Comparison of ENCODE assay signal across 18 mouse cellular contexts in genomic region chr11:40434002-40434401, GRCm38 (mm10).
A peak's percentile ranks its signal among the peaks of the same experiment; 100 is the strongest.
DNase-seq lines count a peak whose midpoint lies in the region; ATAC-seq and TF ChIP-seq lines count a peak whose summit lies in the region.
"Had no signal": no experiment of that assay in that cellular context is flagged by ENCODE, and none has a peak within 500 bp of the region (broad histone marks: within the 10 kb centered on the region; RNA-seq: fewer than 3 reads in every experiment).

No protein-coding gene starts in this region.

- H3K27me3 ChIP-seq in forebrain, embryonic 12.5 days: peaks cover 16% of the 10 kb centered on the region; the same call in 1 of the 2 replicates
- peaks cover 20% of the 10 kb centered on the region; the same call in 1 of the 2 replicates for H3K27me3 ChIP-seq in forebrain, embryonic 15.5 days
- H3K27me3 ChIP-seq in forebrain, embryonic 13.5 days: peaks cover 36% of the 10 kb centered on the region
- peaks cover 14% of the 10 kb centered on the region for H3K27me3 ChIP-seq in forebrain, embryonic 16.5 days (replicated peaks; ENCODE audit: control insufficient read depth, insufficient read depth, low read length)
- no peaks in the 10 kb centered on the region for H3K27me3 ChIP-seq in intestine, embryonic 15.5 days (replicated peaks)
- H3K27me3 ChIP-seq: embryonic facial prominence, embryonic 12.5 days had no signal

- peak; percentile 67 for DNase-seq in brain, embryonic 14.5 days (ENCODE audit: low read depth)
- DNase-seq in layer of hippocampus, adult 11-12 months (ENCODE audit: low spot score): no peak
- DNase-seq in left cerebral cortex, postnatal 36 days (ENCODE audit: low spot score in 2 of 2): no peak
- DNase-seq: adrenal gland, adult 2 months; adrenal gland, postnatal 10 days; adrenal gland, postnatal 25 days; cerebellum, adult 11-12 months; cerebellum, adult 2 months; cerebellum, adult 9-10 months; cerebellum, postnatal 10 days; cerebellum, postnatal 25 days had no signal

- no peak overlapping the region for H3K4me3 ChIP-seq in forebrain, embryonic 12.5 days (replicated peaks)
- no peak overlapping the region for H3K4me3 ChIP-seq in forebrain, embryonic 15.5 days
- H3K4me3 ChIP-seq in forebrain, embryonic 13.5 days: no peak overlapping the region
- H3K4me3 ChIP-seq in forebrain, embryonic 16.5 days (replicated peaks; ENCODE audit: low read length): no peak overlapping the region
- H3K4me3 ChIP-seq in intestine, embryonic 15.5 days (replicated peaks): no peak overlapping the region
- H3K4me3 ChIP-seq: embryonic facial prominence, embryonic 10.5 days; embryonic facial prominence, embryonic 12.5 days had no signal

- no peak overlapping the region for H3K27ac ChIP-seq in forebrain, embryonic 12.5 days
- H3K27ac ChIP-seq in forebrain, embryonic 15.5 days (replicated peaks): no peak overlapping the region
- H3K27ac ChIP-seq in forebrain, embryonic 13.5 days: no peak overlapping the region
- H3K27ac ChIP-seq in forebrain, embryonic 16.5 days (ENCODE audit: low read length): no peak overlapping the region
- no peak overlapping the region for H3K27ac ChIP-seq in intestine, embryonic 15.5 days
- H3K27ac ChIP-seq: embryonic facial prominence, embryonic 10.5 days; embryonic facial prominence, embryonic 12.5 days had no signal

- TF ChIP-seq CTCF in brain, embryonic 14.5 days (IDR thresholded peaks at IDR 0.05; ENCODE audit: borderline replicate concordance, extremely low read depth, insufficient read depth, insufficient read length): no peak

- no peak for TF ChIP-seq POLR2A in brain, embryonic 14.5 days (IDR thresholded peaks at IDR 0.05; ENCODE audit: borderline replicate concordance, extremely low read depth, insufficient read depth, insufficient read length, poor library complexity, severe bottlenecking)

- no peaks in the 10 kb centered on the region for H3K9me3 ChIP-seq in forebrain, embryonic 12.5 days
- H3K9me3 ChIP-seq in forebrain, embryonic 15.5 days: no peaks in the 10 kb centered on the region
- no peaks in the 10 kb centered on the region for H3K9me3 ChIP-seq in forebrain, embryonic 13.5 days (replicated peaks)
- H3K9me3 ChIP-seq in forebrain, embryonic 16.5 days (ENCODE audit: control insufficient read depth, low read length): no peaks in the 10 kb centered on the region
- H3K9me3 ChIP-seq in intestine, embryonic 15.5 days: no peaks in the 10 kb centered on the region
- H3K9me3 ChIP-seq: embryonic facial prominence, embryonic 10.5 days; embryonic facial prominence, embryonic 12.5 days had no signal

- H3K4me1 ChIP-seq in forebrain, embryonic 12.5 days: 0 out of 2 replicates have a peak, but pooled peaks cover 3% of the 10 kb centered on the region
- H3K4me1 ChIP-seq in forebrain, embryonic 15.5 days: 0 out of 2 replicates have a peak, but pooled peaks cover 3% of the 10 kb centered on the region
- no peaks in the 10 kb centered on the region for H3K4me1 ChIP-seq in forebrain, embryonic 13.5 days
- H3K4me1 ChIP-seq in forebrain, embryonic 16.5 days (replicated peaks; ENCODE audit: control insufficient read depth, insufficient read depth, low read length): no peaks in the 10 kb centered on the region
- H3K4me1 ChIP-seq in intestine, embryonic 15.5 days (replicated peaks): no peaks in the 10 kb centered on the region
- H3K4me1 ChIP-seq: embryonic facial prominence, embryonic 10.5 days; embryonic facial prominence, embryonic 12.5 days had no signal

- no peaks in the 10 kb centered on the region for H3K36me3 ChIP-seq in forebrain, embryonic 12.5 days (replicated peaks)
- H3K36me3 ChIP-seq in forebrain, embryonic 15.5 days: no peaks in the 10 kb centered on the region
- no peaks in the 10 kb centered on the region for H3K36me3 ChIP-seq in forebrain, embryonic 13.5 days (ENCODE audit: poor library complexity, severe bottlenecking)
- H3K36me3 ChIP-seq in forebrain, embryonic 16.5 days (ENCODE audit: control insufficient read depth, insufficient read depth): no peaks in the 10 kb centered on the region
- no peaks in the 10 kb centered on the region for H3K36me3 ChIP-seq in intestine, embryonic 15.5 days
- H3K36me3 ChIP-seq: embryonic facial prominence, embryonic 10.5 days; embryonic facial prominence, embryonic 12.5 days had no signal

- no peak overlapping the region for H3K9ac ChIP-seq in forebrain, embryonic 12.5 days
- H3K9ac ChIP-seq in forebrain, embryonic 15.5 days (replicated peaks): no peak overlapping the region
- H3K9ac ChIP-seq in forebrain, embryonic 13.5 days: no peak overlapping the region
- no peak overlapping the region for H3K9ac ChIP-seq in forebrain, embryonic 16.5 days (replicated peaks; ENCODE audit: low read depth, low read length)
- H3K9ac ChIP-seq in intestine, embryonic 15.5 days: no peak overlapping the region
- H3K9ac ChIP-seq: embryonic facial prominence, embryonic 12.5 days had no signal

- 26% methylated on average over 1 of the region's 1 CpGs for WGBS in forebrain, embryonic 12.5 days
- 15% methylated on average over 1 of the region's 1 CpGs for WGBS in forebrain, embryonic 15.5 days
- WGBS in forebrain, embryonic 13.5 days: 24% methylated on average over 1 of the region's 1 CpGs
- 10% methylated on average over 1 of the region's 1 CpGs for WGBS in forebrain, embryonic 16.5 days
- WGBS in intestine, embryonic 15.5 days: 84% methylated on average over 1 of the region's 1 CpGs

- ATAC-seq in forebrain, embryonic 12.5 days (ENCODE audit: low FRiP score): 0 out of 2 replicates have a peak, but pooled peaks have one; percentile 20
- ATAC-seq in forebrain, embryonic 15.5 days (replicated peaks): no peak
- peak; percentile 62; the same call in 1 of the 2 replicates for ATAC-seq in forebrain, embryonic 13.5 days
- ATAC-seq in forebrain, embryonic 16.5 days: peak; percentile 47
- ATAC-seq in intestine, embryonic 15.5 days: no peak

- no peak overlapping the region for H3K4me2 ChIP-seq in forebrain, embryonic 12.5 days
- H3K4me2 ChIP-seq in forebrain, embryonic 15.5 days (replicated peaks): no peak overlapping the region
- no peak overlapping the region for H3K4me2 ChIP-seq in forebrain, embryonic 13.5 days
- no peak overlapping the region for H3K4me2 ChIP-seq in forebrain, embryonic 16.5 days (ENCODE audit: low read length)
- H3K4me2 ChIP-seq in intestine, embryonic 15.5 days (replicated peaks): no peak overlapping the region
- H3K4me2 ChIP-seq: embryonic facial prominence, embryonic 12.5 days had no signal

- intact Hi-C loops in left cerebral cortex, postnatal 36 days (cut with DNase I): no loop called here

Comparison
In these comparisons a context has a peak if more than half of its experiments do, and no peak if none do; other contexts are left out.
1. ATAC-seq: peak in forebrain, embryonic 12.5 days (single experiment), forebrain, embryonic 13.5 days (single experiment) and forebrain, embryonic 16.5 days (single experiment); none in forebrain, embryonic 15.5 days (single experiment) and intestine, embryonic 15.5 days (single experiment).